Mouse (Mus musculus) ES-Bruce4 (cell line): ENCODE measurements around the gene C2cd4b.

ENCODE experiments used
- EP300 ChIP-seq: IDR thresholded peaks from 2 replicates; pipeline ENCODE4 v1.6.1; 2011; ENCODE audit warnings: low read depth, low read length; ENCODE audit not compliant: insufficient read depth
- POLR2A ChIP-seq: IDR thresholded peaks from one replicate; pipeline ENCODE4 v1.8.1; 2011; ENCODE audit warnings: low read length; ENCODE audit not compliant: insufficient read depth

GRCm38 (mm10) chr9:67802241-67802640 lies 43.0 kb downstream of the C2cd4b start:
- TF ChIP-seq POLR2A: no peak
- TF ChIP-seq EP300: no peak
